Comparison of ENCODE assay signal across 28 mouse cellular contexts in genomic region chr8:30251797-30252196, GRCm38 (mm10).
"Had no signal": no experiment of that assay in that cellular context is flagged by ENCODE, and none has a peak within 500 bp of the region (broad histone marks: within the 10 kb centered on the region; RNA-seq: fewer than 3 reads in every experiment).

No protein-coding gene starts in this region.

- H3K4me3 ChIP-seq: embryonic facial prominence, embryonic 10.5 days; embryonic facial prominence, embryonic 12.5 days; embryonic facial prominence, embryonic 13.5 days; embryonic facial prominence, embryonic 15.5 days; erythroblast, embryonic 14.5 days; forebrain, embryonic 10.5 days; forebrain, embryonic 12.5 days; forebrain, embryonic 13.5 days; forebrain, embryonic 15.5 days; gastrocnemius, adult 2 months; heart, adult 2 months had no signal

- H3K27ac ChIP-seq: embryonic facial prominence, embryonic 10.5 days; embryonic facial prominence, embryonic 12.5 days; embryonic facial prominence, embryonic 13.5 days; embryonic facial prominence, embryonic 15.5 days; forebrain, embryonic 10.5 days; forebrain, embryonic 12.5 days; forebrain, embryonic 13.5 days; forebrain, embryonic 15.5 days; gastrocnemius, adult 2 months; heart, adult 2 months had no signal

- DNase-seq: cerebellum, adult 2 months; cerebellum, adult 8-10 months; cerebellum, adult 9-10 months; cerebellum, adult 9-11 months; cerebellum, postnatal 14 days; cerebellum, postnatal 25 days; cerebellum, postnatal 36 days; embryo, embryonic 11 days; forebrain, postnatal 0 days; gastrocnemius, adult 2 months; gastrocnemius, postnatal 10 days; gastrocnemius, postnatal 14 days; gastrocnemius, postnatal 25 days; gastrocnemius, postnatal 36 days; heart, adult 11 months; heart, adult 18-20 months; heart, adult 2 months had no signal

- H3K27me3 ChIP-seq: embryonic facial prominence, embryonic 12.5 days; embryonic facial prominence, embryonic 13.5 days; embryonic facial prominence, embryonic 15.5 days; forebrain, embryonic 12.5 days; forebrain, embryonic 13.5 days; forebrain, embryonic 15.5 days had no signal

- H3K4me2 ChIP-seq: embryonic facial prominence, embryonic 12.5 days; embryonic facial prominence, embryonic 13.5 days; embryonic facial prominence, embryonic 15.5 days; forebrain, embryonic 12.5 days; forebrain, embryonic 13.5 days; forebrain, embryonic 15.5 days had no signal

- H3K9ac ChIP-seq: embryonic facial prominence, embryonic 12.5 days; embryonic facial prominence, embryonic 13.5 days; embryonic facial prominence, embryonic 15.5 days; forebrain, embryonic 12.5 days; forebrain, embryonic 13.5 days; forebrain, embryonic 15.5 days; forebrain, postnatal 0 days had no signal

- ATAC-seq: forebrain, embryonic 13.5 days; forebrain, embryonic 14.5 days; forebrain, embryonic 15.5 days; forebrain, embryonic 16.5 days; forebrain, postnatal 0 days had no signal

- H3K9me3 ChIP-seq: embryonic facial prominence, embryonic 10.5 days; embryonic facial prominence, embryonic 12.5 days; embryonic facial prominence, embryonic 13.5 days; embryonic facial prominence, embryonic 15.5 days; forebrain, embryonic 10.5 days; forebrain, embryonic 12.5 days; forebrain, embryonic 13.5 days; forebrain, embryonic 15.5 days had no signal

- H3K4me1 ChIP-seq: embryonic facial prominence, embryonic 10.5 days; embryonic facial prominence, embryonic 12.5 days; embryonic facial prominence, embryonic 13.5 days; embryonic facial prominence, embryonic 15.5 days; forebrain, embryonic 10.5 days; forebrain, embryonic 12.5 days; forebrain, embryonic 13.5 days; forebrain, embryonic 15.5 days had no signal

- H3K36me3 ChIP-seq: embryonic facial prominence, embryonic 10.5 days; embryonic facial prominence, embryonic 12.5 days; embryonic facial prominence, embryonic 13.5 days; embryonic facial prominence, embryonic 15.5 days; forebrain, embryonic 10.5 days; forebrain, embryonic 12.5 days; forebrain, embryonic 15.5 days had no signal
